Mouse (Mus musculus): ENCODE measurements around the gene Trnau1ap.

- TF ChIP-seq CTCF (IDR thresholded peaks at IDR 0.05; ENCODE audit: control insufficient read depth, insufficient read depth, insufficient replicate concordance, low read depth, low read length) (no peak), POLR2A (IDR thresholded peaks at IDR 0.05; ENCODE audit: control insufficient read depth, low read depth, low read length) (no peak)
Measured at GRCm38 (mm10) chr4:132349495-132350122, 20.3 kb upstream of the Trnau1ap start.
